Mouse (Mus musculus) brain, embryonic 14.5 days (tissue): ENCODE results near the gene Mcm7. TPM values are rescaled to one million over a fixed set of nuclear protein-coding genes. Genes with fewer than 3 reads are reported as not detected.

Experiments
- DNase-seq: peaks from one replicate; pipeline ENCODE4 v3.0.0-alpha.2; 2011; ENCODE audit warnings: low read depth
- CTCF ChIP-seq: fragments of 200-500 bp; IDR thresholded peaks from 2 replicates; pipeline ENCODE4 v1.5.1; 2012; ENCODE audit warnings: inconsistent platforms, mild to moderate bottlenecking, moderate library complexity, borderline replicate concordance; ENCODE audit not compliant: insufficient read depth, insufficient read length; ENCODE audit errors: extremely low read depth
- POLR2A ChIP-seq: fragments of 200-500 bp; IDR thresholded peaks from 2 replicates; pipeline ENCODE4 v1.6.1; 2012; ENCODE audit warnings: mild to moderate bottlenecking, inconsistent platforms, borderline replicate concordance; ENCODE audit not compliant: poor library complexity, insufficient read depth, insufficient read length, severe bottlenecking; ENCODE audit errors: extremely low read depth
- polyA plus RNA-seq: library from polyadenylated mRNA; depleted of rRNA; stranded (reverse); fragments of >200 nt; gene quantifications from 2 replicates; pipeline ENCODE4 v1.2.3, GENCODE M21; 2012

The Mcm7 gene
- polyA plus RNA-seq, 1 experiment: 111 TPM

DNA sequence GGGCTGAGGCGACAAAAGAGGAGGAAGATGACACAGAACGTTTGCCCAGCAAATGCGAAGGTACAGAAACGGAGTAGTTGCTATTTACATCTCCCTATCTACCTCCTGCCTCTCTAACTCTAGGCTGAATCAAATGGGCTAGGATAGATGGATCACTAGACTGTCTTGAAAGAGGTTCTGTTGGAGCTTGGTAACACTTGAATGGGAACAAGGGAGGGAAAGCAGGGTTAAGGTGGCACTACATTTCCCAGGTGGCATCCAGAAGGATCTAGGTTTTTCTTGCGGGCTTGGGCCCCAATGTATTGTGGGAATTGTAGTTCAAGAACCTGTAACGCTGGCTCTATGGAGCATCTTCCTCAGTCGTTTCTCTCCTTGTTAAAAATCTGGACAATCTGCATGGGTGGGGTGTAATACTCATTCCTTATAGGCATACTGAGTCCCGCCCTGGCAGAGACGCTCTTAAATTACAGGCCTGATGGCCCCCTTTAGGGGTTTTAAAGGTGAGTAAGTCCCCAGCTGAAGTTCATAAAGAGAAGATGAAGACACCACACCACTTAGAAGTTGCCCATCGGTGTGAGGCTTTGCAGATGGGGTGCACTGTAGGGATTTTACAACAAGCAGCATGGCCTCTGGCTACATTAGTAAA lies 15.6 kb upstream of the Mcm7 start:
- TF ChIP-seq POLR2A (no peak), CTCF (no peak)

DNA sequence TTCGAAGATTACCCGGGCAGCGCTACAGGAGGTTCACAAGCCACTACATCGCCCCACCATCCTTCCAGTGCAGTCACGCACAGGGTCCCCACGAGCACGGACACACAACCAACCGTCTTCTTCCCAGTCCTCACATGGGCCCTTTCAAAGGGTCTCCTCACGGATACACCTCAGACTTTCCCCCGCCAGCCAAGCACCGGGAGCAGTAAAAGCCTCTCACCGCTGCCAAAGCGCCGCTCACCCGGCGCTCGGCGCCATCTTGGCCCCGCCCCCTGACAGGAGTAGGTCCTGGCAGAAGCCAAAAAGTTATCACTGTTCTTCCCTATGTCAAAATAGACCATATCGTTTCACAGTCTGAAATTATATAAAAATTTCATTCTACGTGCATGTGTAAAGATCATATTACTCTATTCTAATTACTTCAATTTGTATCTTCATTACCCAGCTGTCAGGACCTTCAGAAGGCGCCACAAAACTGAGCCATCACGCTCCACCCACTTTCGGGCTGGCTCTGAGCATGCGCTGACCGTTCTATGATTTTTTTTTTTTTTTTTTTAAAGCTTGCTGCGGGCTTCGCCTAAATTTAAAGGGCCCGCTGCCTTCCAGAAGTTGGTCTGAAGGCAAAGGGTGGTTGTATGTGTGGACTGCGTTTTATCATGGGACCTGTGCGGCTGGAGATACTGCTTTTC lies 14.9 kb upstream of the Mcm7 start, which contains the start of the genes Taf6 and Cnpy4:
Taf6 (minus strand) TSS at position 502 of the 689 bp plus-strand sequence.
Cnpy4 (plus strand) TSS at position 536 of the 689 bp plus-strand sequence.
- peak; percentile 96 for DNase-seq
- TF ChIP-seq POLR2A (peak; percentile 96; the same call in 1 of the 2 replicates), CTCF (no peak)

More for the DNA sequence above, 15.6 kb upstream of the Mcm7 start:
- DNase-seq: peak; percentile 97

- no peak for DNase-seq
- TF ChIP-seq POLR2A: no peak
- TF ChIP-seq CTCF: no peak
Observed at GRCm38 (mm10) chr5:138173217-138173616, 995 bp upstream of the Mcm7 start.

DNA sequence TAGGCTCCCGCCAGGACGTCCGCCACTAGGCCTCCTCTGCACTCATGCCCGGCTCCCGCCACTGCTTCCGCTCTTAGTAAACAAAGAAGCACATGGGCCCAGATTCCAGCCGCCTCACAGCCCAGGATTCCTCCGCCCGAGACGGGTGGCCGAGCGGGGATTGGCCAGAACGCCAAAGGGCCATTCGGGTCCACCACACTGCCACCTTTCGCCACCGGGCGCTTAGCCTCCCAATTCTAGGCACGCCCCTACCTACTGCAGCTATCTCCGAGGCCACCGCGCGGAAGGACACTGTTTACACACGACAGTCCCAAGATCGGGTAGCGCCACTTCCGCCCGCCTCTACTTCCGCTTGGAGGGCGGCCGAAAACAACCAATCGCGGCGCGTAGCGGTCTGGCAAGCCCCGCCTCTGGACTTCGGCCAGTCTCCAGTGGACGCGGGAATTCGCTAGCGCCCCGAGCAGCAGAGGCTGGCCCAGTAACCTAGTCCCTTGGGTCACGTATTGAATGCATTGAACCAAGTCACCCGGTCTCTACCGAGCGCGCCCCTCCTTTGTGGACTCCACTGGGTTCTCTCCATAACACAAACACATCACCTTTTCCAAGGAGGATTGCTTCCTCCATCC lies 1.2 kb downstream of the Mcm7 start:
- no peak for TF ChIP-seq CTCF
- peak; percentile 50; the same call in 1 of the 2 replicates for TF ChIP-seq POLR2A
- DNase-seq: peak; percentile 99

- TF ChIP-seq CTCF (no peak), POLR2A (no peak)
- no peak for DNase-seq
Observed at GRCm38 (mm10) chr5:138165594-138165993, 6.6 kb downstream of the Mcm7 start.

DNA sequence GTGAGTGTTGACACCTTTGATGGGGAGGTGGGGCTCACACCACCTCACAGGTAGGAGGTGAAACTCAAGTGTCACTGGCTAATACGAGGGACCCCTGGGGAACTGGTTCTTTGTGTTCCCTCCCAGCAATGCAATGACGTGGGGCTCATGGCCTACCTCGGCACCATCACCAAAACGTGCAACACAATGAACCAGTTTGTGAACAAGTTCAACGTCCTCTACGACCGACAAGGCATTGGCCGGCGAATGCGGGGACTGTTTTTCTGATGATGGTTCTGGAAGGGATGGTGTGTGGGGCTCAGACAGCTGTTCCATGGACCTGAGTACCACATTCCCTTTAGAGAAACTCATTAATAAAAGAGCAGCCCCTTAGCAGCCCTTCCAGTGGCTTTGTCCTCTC lies 8.6 kb downstream of the Mcm7 start:
- no peak for TF ChIP-seq CTCF
- no peak for DNase-seq

DNA sequence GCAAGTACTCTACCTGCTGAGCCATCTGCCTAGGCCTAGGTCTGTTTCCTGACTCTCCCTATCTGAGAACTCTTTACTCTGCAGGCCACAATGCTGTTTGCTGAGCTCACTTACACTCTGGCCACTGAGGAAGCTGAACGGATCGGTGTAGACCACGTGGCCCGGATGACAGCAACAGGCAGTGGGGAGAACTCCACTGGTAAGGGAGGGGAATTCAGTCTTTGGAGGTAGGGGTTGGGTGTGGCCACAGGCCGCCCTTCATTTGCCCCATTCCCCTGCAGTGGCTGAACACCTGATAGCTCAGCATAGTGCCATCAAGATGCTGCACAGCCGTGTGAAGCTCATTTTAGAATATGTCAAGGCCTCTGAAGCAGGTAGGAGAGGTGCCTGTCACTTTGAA lies 9.2 kb downstream of the Mcm7 start:
- no peak for DNase-seq
- TF ChIP-seq POLR2A (no peak), CTCF (no peak)

DNA sequence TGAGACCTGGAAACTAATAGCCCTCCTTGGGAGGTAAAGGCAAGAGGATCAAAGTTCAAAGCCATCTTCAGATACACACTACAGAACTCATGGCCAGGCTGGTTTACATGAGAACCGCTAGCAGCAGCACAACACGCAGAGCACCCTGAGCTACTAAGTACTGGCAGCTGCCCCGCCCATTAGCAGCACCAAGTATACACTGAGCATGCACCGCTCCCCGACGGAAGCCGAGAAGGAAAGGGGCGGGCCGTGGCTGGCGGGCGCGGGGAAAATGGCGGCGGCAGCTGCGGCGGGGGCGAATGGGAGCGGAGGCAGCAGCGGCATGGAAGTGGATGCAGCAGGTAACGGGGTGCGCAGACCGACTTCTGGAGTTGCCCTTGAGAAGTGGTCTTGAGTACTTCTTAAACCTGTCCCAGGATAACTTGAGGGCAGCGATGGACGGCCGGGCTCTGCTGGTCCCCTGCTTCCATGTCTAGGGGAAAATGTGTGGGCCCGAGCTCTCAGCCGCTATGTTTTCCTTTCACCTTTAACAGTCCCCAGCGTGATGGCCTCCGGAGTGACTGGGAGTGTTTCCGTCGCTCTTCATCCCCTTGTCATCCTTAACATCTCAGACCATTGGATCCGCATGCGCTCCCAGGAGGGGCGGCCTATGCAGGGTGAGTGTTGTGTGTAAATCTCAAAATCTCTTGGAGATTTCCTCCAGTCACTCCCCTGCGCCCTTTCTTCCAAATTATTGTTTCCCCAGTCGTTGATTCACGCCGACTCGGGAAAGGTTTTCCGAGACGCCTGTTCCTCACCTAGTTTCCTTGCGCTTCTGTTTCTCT lies 11.2 kb downstream of the Mcm7 start, which contains the start of gene Cops6:
Cops6 (plus strand) TSS at position 230 of the 824 bp plus-strand sequence.
- peak; percentile 85 for TF ChIP-seq POLR2A
- TF ChIP-seq CTCF: no peak
- peak; percentile 98 for DNase-seq

DNA sequence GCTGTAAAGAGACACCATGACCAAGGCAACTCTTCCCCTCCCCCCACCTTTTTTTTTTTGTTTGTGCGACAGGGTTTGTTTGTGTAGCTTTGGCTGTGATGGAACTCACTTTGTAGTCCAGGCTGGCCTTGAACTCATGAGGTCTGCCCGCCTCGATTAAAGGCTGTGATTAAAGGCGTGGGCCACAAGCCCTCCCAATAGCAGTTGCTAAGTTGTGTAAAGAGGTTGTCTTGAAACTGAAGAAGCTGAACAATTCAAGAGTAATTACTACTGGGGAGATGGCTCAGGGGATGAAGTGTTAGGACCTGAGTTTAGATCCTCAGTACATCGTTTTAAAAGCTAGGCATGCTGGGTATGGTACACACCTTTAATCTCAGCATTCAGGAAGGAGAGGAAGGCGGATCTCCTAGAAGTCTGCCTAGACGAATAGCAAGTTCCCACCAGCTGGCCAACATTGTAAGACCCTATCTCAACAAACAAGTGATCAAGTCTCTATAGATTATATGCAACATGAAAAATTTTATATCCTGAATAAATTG lies 11.9 kb downstream of the Mcm7 start:
- no peak for TF ChIP-seq POLR2A
- no peak for TF ChIP-seq CTCF

GRCm38 (mm10) chr5:138155443-138155976 lies 16.7 kb downstream of the Mcm7 start, which contains the start of gene Zfp113:
Gene Zfp113 (minus strand): TSS chr5:138155744.
- TF ChIP-seq POLR2A (peak; percentile 66; the same call in 1 of the 2 replicates), CTCF (peak; percentile 87)

More for the DNA sequence above, 11.9 kb downstream of the Mcm7 start:
- DNase-seq: no peak

More at GRCm38 (mm10) chr5:138155443-138155976, 16.7 kb downstream of the Mcm7 start, which contains the start of gene Zfp113:
- DNase-seq: peak; percentile 99
